Mouse (Mus musculus): ENCODE data around the gene Scgb2b20. TPM values are rescaled to one million over a fixed set of nuclear protein-coding genes. Genes with fewer than 3 reads are reported as not detected.
"Not testable (repeated sequence)": the region's sequence is repeated elsewhere in the genome, so short reads cannot be mapped to it uniquely, and the experiment has no call there.

Gene Scgb2b20
- not detected in 2 replicates for polyA plus RNA-seq (2015; fragmentation: Nextera tagmentation; extraction: Ambion mirVana)

DNA sequence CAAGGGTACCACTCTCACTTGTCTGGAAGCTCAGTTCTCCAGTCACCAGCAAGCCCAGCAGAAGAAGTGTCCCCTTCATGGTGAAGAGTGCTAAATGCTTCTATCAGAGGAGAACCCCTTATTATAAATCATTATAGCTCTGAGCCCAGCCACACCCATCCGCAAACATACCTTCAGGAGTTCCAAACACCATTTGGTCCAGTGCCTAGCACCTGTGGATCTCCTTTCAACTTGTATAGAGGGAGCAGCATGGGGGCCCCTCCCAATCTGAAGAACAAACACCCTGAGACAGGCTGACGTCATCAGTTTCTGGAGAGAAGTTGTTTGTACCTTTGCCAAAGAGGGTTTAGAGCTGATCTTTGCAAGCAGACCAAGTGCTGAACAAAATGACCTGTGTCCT, at the start of gene Scgb2b20:
Gene Scgb2b20, minus strand, starts transcription at position 101 of the 400 bp plus-strand sequence.
- not testable (repeated sequence) for H3K4me3 ChIP-seq (replicated peaks); H3K27me3 ChIP-seq (replicated peaks); H3K9ac ChIP-seq (replicated peaks); H3K9me3 ChIP-seq (replicated peaks); H3K36me3 ChIP-seq; ATAC-seq (ENCODE audit: low FRiP score); H3K27ac ChIP-seq (replicated peaks); H3K4me2 ChIP-seq; H3K4me1 ChIP-seq
- WGBS, result 80% methylated on average over 2 of the region's 2 CpGs

DNA sequence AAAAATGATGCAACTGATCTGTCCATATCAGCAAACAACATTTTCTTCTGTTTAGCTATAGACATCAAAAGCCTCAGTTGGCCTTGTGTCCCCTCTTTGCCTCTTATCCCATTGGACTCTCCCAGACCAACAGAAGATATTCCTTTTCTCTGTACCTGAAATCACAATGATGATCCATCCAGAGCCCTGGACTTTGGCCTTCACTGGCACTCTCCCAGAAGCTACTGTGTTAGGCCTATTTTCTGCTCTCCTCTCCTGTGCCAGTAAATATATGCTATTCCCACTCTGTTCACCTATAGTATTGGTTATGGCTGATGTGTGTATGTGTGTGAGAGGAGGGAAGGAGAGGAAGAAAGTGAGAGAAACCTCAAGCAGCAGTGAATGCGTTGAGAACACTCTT, 43.6 kb upstream of the Scgb2b20 start:
- H3K4me1 ChIP-seq; H3K9ac ChIP-seq (replicated peaks); H3K4me3 ChIP-seq (replicated peaks); H3K36me3 ChIP-seq; H3K27me3 ChIP-seq (replicated peaks); ATAC-seq (ENCODE audit: low FRiP score); H3K4me2 ChIP-seq; H3K27ac ChIP-seq (replicated peaks): not testable (repeated sequence)
- H3K9me3 ChIP-seq (replicated peaks), result peaks cover 10% of the 10 kb centered on the region; the same call in 1 of the 2 replicates
- 63% methylated on average over 1 of the region's 1 CpGs for WGBS

DNA sequence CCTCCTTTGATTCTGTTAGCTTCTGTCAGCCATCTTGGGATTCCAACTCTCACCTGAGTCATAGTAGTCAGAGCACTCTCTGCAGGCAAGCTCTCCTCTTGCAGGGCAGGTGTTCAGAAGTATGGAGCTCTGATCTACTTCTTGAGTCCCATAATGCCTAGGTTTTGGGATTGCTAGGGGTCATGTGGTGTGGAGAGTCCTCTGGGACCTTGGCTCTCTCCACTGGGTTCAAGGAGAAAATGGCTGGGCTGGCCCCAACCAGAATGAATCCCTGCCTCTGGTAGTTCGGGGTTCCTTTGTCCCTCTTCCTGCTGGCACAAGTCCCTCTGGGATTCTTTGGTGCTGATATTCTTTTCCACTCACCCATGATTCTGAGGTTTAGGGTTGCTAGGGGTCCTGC, 35.5 kb upstream of the Scgb2b20 start:
- no peaks in the 10 kb centered on the region for H3K4me1 ChIP-seq
- no peak overlapping the region for H3K9ac ChIP-seq (replicated peaks)
- 87% methylated on average over 1 of the region's 1 CpGs for WGBS
- 0 out of 2 replicates have a peak, but pooled peaks cover 13% of the 10 kb centered on the region for H3K9me3 ChIP-seq (replicated peaks)
- H3K36me3 ChIP-seq, result no peaks in the 10 kb centered on the region
- no peak overlapping the region for H3K4me2 ChIP-seq
- ATAC-seq (ENCODE audit: low FRiP score), result no peak
- no peak overlapping the region for H3K27ac ChIP-seq (replicated peaks)
- H3K4me3 ChIP-seq (replicated peaks), result no peak overlapping the region
- no peaks in the 10 kb centered on the region for H3K27me3 ChIP-seq (replicated peaks)

DNA sequence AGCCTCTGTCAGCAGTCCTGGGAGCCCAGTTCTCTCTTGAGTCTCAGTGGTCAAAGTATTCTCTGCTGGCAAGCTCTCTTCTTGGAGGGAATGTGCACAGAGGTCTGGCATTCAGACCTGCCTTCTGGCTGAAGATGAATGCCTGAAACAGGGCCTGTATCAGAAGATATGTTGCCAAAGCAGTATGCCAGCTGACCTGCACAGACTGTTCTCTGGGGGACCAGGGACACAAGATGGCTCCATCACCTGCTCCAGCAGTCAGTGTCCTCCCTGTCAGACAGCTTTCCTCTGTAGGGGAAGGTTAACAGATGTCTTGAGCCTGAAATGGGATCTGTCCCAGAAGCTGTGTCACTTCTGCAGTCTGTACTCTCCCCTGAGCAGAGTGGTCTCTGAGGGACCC, 33.6 kb upstream of the Scgb2b20 start:
- H3K4me2 ChIP-seq; H3K36me3 ChIP-seq; ATAC-seq (ENCODE audit: low FRiP score); H3K4me3 ChIP-seq (replicated peaks); H3K27me3 ChIP-seq (replicated peaks); H3K4me1 ChIP-seq; H3K27ac ChIP-seq (replicated peaks); H3K9ac ChIP-seq (replicated peaks): not testable (repeated sequence)
- H3K9me3 ChIP-seq (replicated peaks), result 0 out of 2 replicates have a peak, but pooled peaks cover 13% of the 10 kb centered on the region

DNA sequence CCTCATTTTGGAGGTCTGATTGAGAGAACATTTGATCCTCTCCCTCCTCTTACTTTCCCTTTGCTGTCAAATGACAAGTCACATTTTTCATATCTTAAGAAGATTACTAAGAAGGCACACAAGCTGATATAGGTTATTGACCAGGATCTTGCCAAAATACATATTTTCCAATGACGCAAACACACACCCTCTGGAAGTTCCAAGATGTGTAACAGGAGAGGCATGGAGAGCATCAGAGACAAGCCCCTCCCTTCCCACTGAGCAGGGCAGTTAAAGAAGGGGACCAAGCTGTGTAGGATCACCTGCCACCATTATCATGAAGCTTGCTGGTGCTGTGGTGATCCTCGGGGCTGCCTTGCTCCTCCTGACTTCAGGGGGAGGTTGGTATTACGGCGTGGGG, 6.8 kb upstream of the Scgb2b20 start, which contains the start of gene Scgb1b20:
Gene Scgb1b20, plus strand, starts transcription at position 301 of the 400 bp plus-strand sequence.
- not testable (repeated sequence) for H3K4me3 ChIP-seq (replicated peaks); H3K27me3 ChIP-seq (replicated peaks); H3K4me1 ChIP-seq; ATAC-seq (ENCODE audit: low FRiP score); H3K36me3 ChIP-seq; H3K4me2 ChIP-seq; H3K9me3 ChIP-seq (replicated peaks); H3K27ac ChIP-seq (replicated peaks); H3K9ac ChIP-seq (replicated peaks)
- 80% methylated on average over 4 of the region's 4 CpGs for WGBS

Other genes starting within 250 kb of the Scgb2b20 start
- gene Scgb2b18, start 192.5 kb downstream of the Scgb2b20 start, polyA plus RNA-seq (2015; fragmentation: Nextera tagmentation; extraction: Ambion mirVana), result not detected in 2 replicates
- not detected in 2 replicates for gene Scgb1b18, start 180.8 kb downstream of the Scgb2b20 start, polyA plus RNA-seq (2015; fragmentation: Nextera tagmentation; extraction: Ambion mirVana)
- gene Scgb2b19, start 86.0 kb downstream of the Scgb2b20 start, polyA plus RNA-seq (2015; fragmentation: Nextera tagmentation; extraction: Ambion mirVana), result not detected in 2 replicates
- not detected in 2 replicates for gene Scgb1b19, start 79.0 kb downstream of the Scgb2b20 start, polyA plus RNA-seq (2015; fragmentation: Nextera tagmentation; extraction: Ambion mirVana)
- not detected in 2 replicates for gene Scgb1b20, start 6.9 kb upstream of the Scgb2b20 start, polyA plus RNA-seq (2015; fragmentation: Nextera tagmentation; extraction: Ambion mirVana)
- not detected in 2 replicates for gene Scgb2b21, start 154.1 kb upstream of the Scgb2b20 start, polyA plus RNA-seq (2015; fragmentation: Nextera tagmentation; extraction: Ambion mirVana)

All from neural tube, embryonic 15.5 days (tissue).